Mouse (Mus musculus) cerebellum, adult 18-20 months (tissue): ENCODE results near the gene Kcnh1.

ENCODE experiments used
- DNase-seq, 2 experiments: peaks; one replicate each; pipeline ENCODE4 v3.0.0; 2021

Kcnh1 gene

DNA sequence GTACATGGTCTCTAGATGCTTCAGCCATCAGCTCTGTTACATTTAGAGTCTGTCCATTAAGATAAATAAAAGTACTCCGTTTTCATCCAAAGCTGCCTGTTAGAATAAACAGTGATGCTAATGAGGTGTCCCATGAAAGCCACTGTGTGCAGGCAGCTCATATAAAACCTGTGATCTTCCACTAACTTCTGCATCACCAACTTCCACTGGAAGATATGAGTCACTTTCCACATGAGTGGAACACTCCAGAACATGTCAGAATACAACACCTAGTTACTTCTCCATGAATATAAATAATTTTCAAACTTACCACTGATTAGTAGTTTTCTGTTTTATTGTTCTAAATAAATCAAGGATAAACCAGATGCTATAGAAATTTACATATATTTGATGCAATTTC, 345.9 kb downstream of the Kcnh1 start:
- DNase-seq: no peak

DNA sequence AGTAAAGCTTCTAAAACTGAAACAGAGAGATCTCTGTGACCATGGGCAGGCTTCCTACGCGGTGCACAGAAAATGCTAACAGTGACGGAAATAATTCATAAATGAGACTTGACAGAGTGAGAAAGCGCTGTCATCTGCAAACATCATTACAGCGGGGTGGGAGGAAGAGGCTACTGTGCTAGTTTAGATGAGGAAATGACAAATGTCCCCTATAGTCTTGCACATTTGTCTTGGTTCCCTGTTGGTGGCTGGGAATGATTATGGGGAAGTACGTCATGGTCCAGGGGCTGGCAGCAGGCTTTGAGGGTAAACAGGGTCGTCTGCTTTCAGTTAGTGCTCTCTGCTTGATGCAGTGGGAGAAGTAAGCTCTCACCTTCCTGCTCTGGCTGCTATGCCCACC, 346.6 kb downstream of the Kcnh1 start:
- DNase-seq: no peak

DNA sequence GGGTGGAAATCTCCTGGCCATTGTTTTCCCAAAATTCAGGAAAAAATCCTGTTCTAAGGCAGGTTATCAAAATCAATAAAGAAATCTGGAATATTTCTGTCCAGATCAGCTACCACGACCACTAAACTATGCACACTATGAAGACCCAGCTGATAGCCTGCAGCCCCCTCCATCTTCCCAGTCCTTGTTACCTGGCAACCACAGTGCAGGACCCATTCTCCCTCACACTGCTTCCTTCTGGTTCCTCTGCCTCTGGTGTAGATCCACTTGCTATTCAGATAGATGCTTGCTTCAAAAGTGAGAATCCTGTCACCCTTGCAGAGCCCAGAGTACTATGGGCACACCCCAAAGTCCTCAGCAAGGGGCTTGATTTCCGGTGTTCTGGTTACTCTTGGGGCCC, 351.5 kb downstream of the Kcnh1 start:
- DNase-seq: no peak

DNA sequence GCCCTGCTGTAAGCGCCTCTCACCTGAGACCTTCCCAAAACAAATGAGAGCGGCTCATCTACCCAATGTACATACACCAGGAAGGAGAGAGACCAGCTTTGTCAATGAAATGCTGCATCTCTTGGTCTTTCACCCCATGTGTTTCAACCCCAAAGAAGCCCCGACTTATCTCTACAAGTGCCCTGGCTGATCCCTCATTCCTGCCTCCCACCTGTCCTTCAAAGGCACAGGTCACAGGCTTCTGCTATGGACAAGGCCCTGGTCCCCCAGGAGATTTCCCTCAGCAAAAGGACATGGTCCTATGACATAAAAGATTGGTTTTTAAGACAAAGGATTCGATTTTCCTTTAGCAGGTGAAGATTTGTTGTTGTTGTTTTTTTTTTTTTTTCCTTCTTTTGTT, 353.1 kb downstream of the Kcnh1 start:
- no peak for DNase-seq

GRCm38 (mm10) chr1:192544091-192544490, 353.5 kb downstream of the Kcnh1 start:
- DNase-seq: no peak

DNA sequence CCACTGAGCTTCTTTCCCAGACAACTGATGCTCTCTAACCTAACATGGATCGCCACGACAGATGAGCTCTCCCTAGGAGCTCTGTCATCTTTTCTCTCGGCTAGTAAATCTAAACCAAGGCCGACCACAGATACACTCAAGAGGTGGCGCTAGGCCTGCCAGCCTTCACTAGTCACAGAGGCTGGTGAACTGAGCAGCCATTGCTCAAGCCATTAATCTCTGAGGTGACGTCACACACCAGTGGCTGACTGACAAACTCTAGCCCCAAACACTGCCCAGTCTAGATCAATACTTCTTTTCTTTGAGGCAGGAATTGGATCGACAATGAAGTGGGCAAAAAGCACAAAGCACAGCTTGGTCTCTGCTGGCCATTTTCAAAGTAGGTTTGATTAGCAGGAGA, 354.3 kb downstream of the Kcnh1 start:
- no peak for DNase-seq

GRCm38 (mm10) chr1:192546843-192547242, 356.3 kb downstream of the Kcnh1 start:
- peak; percentile 35 to 40 for DNase-seq

GRCm38 (mm10) chr1:192550561-192550960, 360.0 kb downstream of the Kcnh1 start:
- no peak for DNase-seq

DNA sequence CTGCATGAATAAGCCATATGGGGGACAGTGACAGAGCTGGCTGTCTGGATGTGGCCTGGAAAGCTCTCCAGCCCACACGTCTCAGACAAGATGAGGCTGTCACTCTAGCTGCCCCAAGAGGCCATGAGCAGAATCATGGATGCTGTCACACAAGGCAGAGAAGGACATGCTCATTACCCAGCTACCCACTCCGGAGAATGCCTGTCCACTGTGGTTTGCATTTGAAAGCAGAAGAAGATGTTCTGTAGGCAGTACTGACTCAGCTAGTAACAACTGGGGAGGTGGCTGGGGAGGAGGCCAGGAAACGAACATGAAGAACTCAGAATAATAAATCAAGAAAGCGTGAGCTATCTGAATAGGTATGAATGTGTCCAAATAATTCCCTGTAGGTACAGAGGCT, 364.9 kb downstream of the Kcnh1 start:
- no peak for DNase-seq

GRCm38 (mm10) chr1:192557978-192558594, 367.5 kb downstream of the Kcnh1 start:
- DNase-seq: peak; percentile 13

DNA sequence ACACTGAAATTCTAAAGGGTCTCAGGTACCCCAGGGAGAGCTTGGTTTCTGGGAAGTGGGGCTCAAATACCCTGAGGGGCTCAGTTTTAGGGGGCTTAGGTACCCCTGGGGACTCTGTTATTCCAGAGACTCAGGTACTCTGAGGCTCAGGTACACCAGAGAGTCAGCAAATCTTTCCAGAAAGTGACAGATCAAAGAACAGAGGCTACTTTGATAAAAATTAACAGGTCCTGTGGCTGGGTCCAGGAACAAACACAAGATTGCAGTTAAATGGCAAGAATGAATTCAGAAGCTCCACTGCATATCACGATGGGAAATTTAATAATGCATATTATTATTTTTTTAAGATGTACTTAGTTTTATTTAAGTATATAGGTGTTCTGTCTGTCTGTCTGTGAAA, 368.8 kb downstream of the Kcnh1 start:
- DNase-seq: no peak
